In genomic region chr12:39736097-39736920, GRCm38 (mm10) we compare ENCODE assay signal across 15 mouse cellular contexts.
DNase-seq lines count a peak whose midpoint lies in the region; ATAC-seq lines count a peak whose summit lies in the region.
"Had no signal": no experiment of that assay in that cellular context is flagged by ENCODE, and none has a peak within 500 bp of the region (broad histone marks: within the 10 kb centered on the region; RNA-seq: fewer than 3 reads in every experiment).

No protein-coding gene starts in this region.

- H3K27ac ChIP-seq in forebrain, embryonic 13.5 days: peak overlapping the region; percentile 14
- peak overlapping the region; percentile 72 for H3K27ac ChIP-seq in neural tube, embryonic 13.5 days (replicated peaks)
- H3K27ac ChIP-seq: limb, embryonic 15.5 days had no signal

- H3K27me3 ChIP-seq in forebrain, embryonic 13.5 days: no peaks in the 10 kb centered on the region
- H3K27me3 ChIP-seq in neural tube, embryonic 13.5 days: no peaks in the 10 kb centered on the region
- H3K27me3 ChIP-seq: heart, embryonic 12.5 days; limb, embryonic 15.5 days had no signal

- ATAC-seq in forebrain, embryonic 13.5 days: peak; percentile 46
- peak; percentile 79 for ATAC-seq in neural tube, embryonic 13.5 days (ENCODE audit: low read depth)
- ATAC-seq: intestine, postnatal 0 days; Patski had no signal

- H3K36me3 ChIP-seq in forebrain, embryonic 13.5 days (ENCODE audit: poor library complexity, severe bottlenecking): no peaks in the 10 kb centered on the region
- no peaks in the 10 kb centered on the region for H3K36me3 ChIP-seq in neural tube, embryonic 13.5 days
- H3K36me3 ChIP-seq: heart, embryonic 12.5 days; limb, embryonic 15.5 days had no signal

- no peaks in the 10 kb centered on the region for H3K9me3 ChIP-seq in forebrain, embryonic 13.5 days (replicated peaks)
- no peaks in the 10 kb centered on the region for H3K9me3 ChIP-seq in neural tube, embryonic 13.5 days
- H3K9me3 ChIP-seq: heart, embryonic 12.5 days; limb, embryonic 15.5 days had no signal

- 46% methylated on average over 9 of the region's 9 CpGs for WGBS in forebrain, embryonic 13.5 days
- WGBS in neural tube, embryonic 13.5 days: 10% methylated on average over 9 of the region's 9 CpGs

- peaks cover 25% of the 10 kb centered on the region for H3K4me1 ChIP-seq in forebrain, embryonic 13.5 days
- H3K4me1 ChIP-seq in neural tube, embryonic 13.5 days (replicated peaks): peaks cover 34% of the 10 kb centered on the region
- H3K4me1 ChIP-seq: heart, embryonic 12.5 days; limb, embryonic 15.5 days had no signal

- peak; percentile 19 for DNase-seq in left cerebral cortex, adult 11 months (ENCODE audit: low spot score)
- no peak for DNase-seq in left cerebral cortex, postnatal 10 days (ENCODE audit: extremely low spot score in 1 of 2, low spot score in 2 of 2)
- peak; percentile 14 to 74 for DNase-seq in left cerebral cortex, postnatal 25 days (ENCODE audit: low spot score in 2 of 2)
- DNase-seq in kidney, postnatal 36 days: no peak
- no peak for DNase-seq in right cerebral cortex, postnatal 25 days
- DNase-seq in spleen, postnatal 36 days (ENCODE audit: low spot score in 2 of 2): no peak
- DNase-seq: adrenal gland, postnatal 10 days; cerebellum, adult 8-10 months; lung, postnatal 10 days had no signal

- no peak overlapping the region for H3K9ac ChIP-seq in forebrain, embryonic 13.5 days
- H3K9ac ChIP-seq in neural tube, embryonic 13.5 days: no peak overlapping the region
- H3K9ac ChIP-seq: heart, embryonic 12.5 days; limb, embryonic 15.5 days had no signal

- H3K4me3 ChIP-seq in forebrain, embryonic 13.5 days: no peak overlapping the region
- H3K4me3 ChIP-seq in neural tube, embryonic 13.5 days: no peak overlapping the region
- H3K4me3 ChIP-seq: heart, embryonic 12.5 days; limb, embryonic 15.5 days had no signal

- intact Hi-C loops in left cerebral cortex, postnatal 10 days (cut with DNase I): loop anchor here (10.0 kb wide), 2 partner anchors 198 to 222 kb away; no protein-coding TSS in a partner anchor
- intact Hi-C loops in left cerebral cortex, postnatal 25 days (cut with DNase I): loop anchor here (2.0 to 5.0 kb wide), 2 partner anchors 236 to 300 kb away; no protein-coding TSS in a partner anchor

- H3K4me2 ChIP-seq in forebrain, embryonic 13.5 days: no peak overlapping the region
- H3K4me2 ChIP-seq in neural tube, embryonic 13.5 days: peak overlapping the region; percentile 16
- H3K4me2 ChIP-seq: heart, embryonic 12.5 days; limb, embryonic 15.5 days had no signal

Comparison
In these comparisons a context has a peak if more than half of its experiments do, and no peak if none do; other contexts are left out.
1. DNase-seq: peak in left cerebral cortex, adult 11 months (single experiment) and left cerebral cortex, postnatal 25 days (2 of 2); none in left cerebral cortex, postnatal 10 days (0 of 2), kidney, postnatal 36 days (0 of 2), right cerebral cortex, postnatal 25 days (single experiment) and spleen, postnatal 36 days (0 of 2).